Mouse (Mus musculus) 3T3-L1 (cell line): ENCODE results near the gene Ppm1g.
"Not testable (repeated sequence)": the region's sequence is repeated elsewhere in the genome, so short reads cannot be mapped to it uniquely, and the experiment has no call there.

Experiments used
- DNase-seq: peaks from one replicate; pipeline ENCODE4 v3.0.0-alpha.2; 2015; ENCODE audit warnings: low read depth, low spot score

Gene Ppm1g

GRCm38 (mm10) chr5:31219474-31219873 is 1.0 kb downstream of the Ppm1g start:
- DNase-seq, result no peak

- DNase-seq, result peak; percentile 77
Measured at GRCm38 (mm10) chr5:31219070-31219469, 1.4 kb downstream of the Ppm1g start.

- peak; percentile 54 for DNase-seq
Measured at GRCm38 (mm10) chr5:31218294-31218693, 2.2 kb downstream of the Ppm1g start.

GRCm38 (mm10) chr5:31216554-31216953 is 3.9 kb downstream of the Ppm1g start:
- not testable (repeated sequence) for DNase-seq

GRCm38 (mm10) chr5:31204421-31204820 is 16.1 kb downstream of the Ppm1g start:
- DNase-seq, result no peak

- no peak for DNase-seq
Measured at GRCm38 (mm10) chr5:31203866-31204265, 16.6 kb downstream of the Ppm1g start.

GRCm38 (mm10) chr5:31202933-31203332 is 17.6 kb downstream of the Ppm1g start:
- DNase-seq, result no peak

GRCm38 (mm10) chr5:31201742-31202590 is 18.5 kb downstream of the Ppm1g start, which contains the start of gene Zfp513:
Gene Zfp513 (minus strand): TSS chr5:31202303.
- peak; percentile 100 for DNase-seq

- peak; percentile 54 for DNase-seq
Measured at GRCm38 (mm10) chr5:31201042-31201741, 19.3 kb downstream of the Ppm1g start.

- DNase-seq, result no peak
Measured at GRCm38 (mm10) chr5:31200327-31200768, 20.1 kb downstream of the Ppm1g start.

GRCm38 (mm10) chr5:31199893-31200292 is 20.6 kb downstream of the Ppm1g start:
- DNase-seq, result peak; percentile 50

- no peak for DNase-seq
Measured at GRCm38 (mm10) chr5:31199321-31199892, 21.1 kb downstream of the Ppm1g start.

GRCm38 (mm10) chr5:31198616-31199320 is 21.7 kb downstream of the Ppm1g start:
- no peak for DNase-seq

- no peak for DNase-seq
Measured at GRCm38 (mm10) chr5:31198170-31198569, 22.3 kb downstream of the Ppm1g start.

- DNase-seq, result no peak
Measured at GRCm38 (mm10) chr5:31197072-31197471, 23.4 kb downstream of the Ppm1g start.

GRCm38 (mm10) chr5:31196207-31196606 is 24.3 kb downstream of the Ppm1g start:
- DNase-seq, result no peak

GRCm38 (mm10) chr5:31195671-31196070 is 24.8 kb downstream of the Ppm1g start:
- DNase-seq, result no peak

- no peak for DNase-seq
Measured at GRCm38 (mm10) chr5:31194486-31195485, 25.7 kb downstream of the Ppm1g start.

- peak; percentile 65 for DNase-seq
Measured at GRCm38 (mm10) chr5:31193631-31194281, 26.7 kb downstream of the Ppm1g start.
